Mouse (Mus musculus) liver, embryonic 12.5 days (tissue): Measurements from ENCODE around the gene Ptprj. TPM values are rescaled to one million over a fixed set of nuclear protein-coding genes. Genes with fewer than 3 reads are reported as not detected.
A peak's percentile ranks its signal among the peaks of the same experiment; 100 is the strongest.

Experiments
- ATAC-seq: fragments of 200-750 bp; cut with Nextera tagmentation; 2 replicates; pipeline ENCODE4 v1.8.0; 2017; ENCODE audit warnings: moderate number of reproducible peaks, mild to moderate bottlenecking, moderate library complexity
- H3K27ac ChIP-seq: fragments of 300-500 bp; sonication (generic); 2 replicates; pipeline ENCODE4 v1.5.1; 2016; ENCODE audit warnings: mild to moderate bottlenecking
- H3K27me3 ChIP-seq: fragments of 300-500 bp; sonication (generic); replicated peaks from 2 replicates; pipeline ENCODE4 v1.6.1; 2016; ENCODE audit warnings: mild to moderate bottlenecking, moderate library complexity
- H3K36me3 ChIP-seq: fragments of 300-500 bp; sonication (generic); 2 replicates; pipeline ENCODE4 v1.6.1; 2016; ENCODE audit warnings: mild to moderate bottlenecking, moderate library complexity
- H3K4me1 ChIP-seq: fragments of 300-500 bp; sonication (generic); 2 replicates; pipeline ENCODE4 v1.6.1; 2016
- H3K4me2 ChIP-seq: fragments of 300-500 bp; sonication (generic); 2 replicates; pipeline ENCODE4 v1.6.1; 2016; ENCODE audit warnings: mild to moderate bottlenecking, moderate library complexity
- H3K4me3 ChIP-seq: fragments of 300-500 bp; sonication (generic); 2 replicates; pipeline ENCODE4 v1.5.1; 2016; ENCODE audit warnings: mild to moderate bottlenecking, moderate library complexity
- H3K9ac ChIP-seq: fragments of 300-500 bp; sonication (generic); 2 replicates; pipeline ENCODE4 v1.6.1; 2016; ENCODE audit warnings: mild to moderate bottlenecking, moderate library complexity
- H3K9me3 ChIP-seq: fragments of 300-500 bp; sonication (generic); replicated peaks from 2 replicates; pipeline ENCODE4 v1.6.1; 2016; ENCODE audit warnings: mild to moderate bottlenecking, moderate library complexity
- WGBS: fragments of 180-500 bp; shearing (Covaris S2); methylation state at CpG from one replicate; pipeline ENCODE4 v1.1.7; 2016; ENCODE audit not compliant: insufficient replicate concordance; 5-methylcytosine and 5-hydroxymethylcytosine counted together
- polyA plus RNA-seq: library from polyadenylated mRNA; unstranded; fragments of >200 nt; fragmentation: Nextera tagmentation; extraction: Ambion mirVana; gene quantifications from 2 replicates; pipeline ENCODE4 v1.2.1, GENCODE M21; 2016

The Ptprj gene
- polyA plus RNA-seq, 1 experiment from 2014 or later: 3.0 TPM

- Histone ChIP-seq H3K9ac (no peak overlapping the region), H3K4me1 (no peaks in the 10 kb centered on the region), H3K27ac (no peak overlapping the region), H3K9me3 (0 out of 2 replicates have a peak, but pooled peaks cover 1% of the 10 kb centered on the region), H3K4me2 (no peak overlapping the region), H3K36me3 (no peaks in the 10 kb centered on the region), H3K27me3 (peaks cover 12% of the 10 kb centered on the region; the same call in 1 of the 2 replicates), H3K4me3 (no peak overlapping the region)
- ATAC-seq: no peak
- WGBS: 54% methylated on average over 1 of the region's 1 CpGs
Observed at GRCm38 (mm10) chr2:90588141-90588540, 7.7 kb upstream of the Ptprj start.

GRCm38 (mm10) chr2:90584506-90584905 is 4.1 kb upstream of the Ptprj start:
- peaks cover 8% of the 10 kb centered on the region; the same call in 1 of the 2 replicates for H3K27me3 ChIP-seq
- no peak overlapping the region for H3K4me3 ChIP-seq
- no peak for ATAC-seq
- WGBS: 47% methylated on average over 4 of the region's 4 CpGs
- H3K4me1 ChIP-seq: peaks cover 18% of the 10 kb centered on the region
- no peak overlapping the region for H3K9ac ChIP-seq
- H3K27ac ChIP-seq: no peak overlapping the region
- H3K4me2 ChIP-seq: no peak overlapping the region
- H3K9me3 ChIP-seq: no peaks in the 10 kb centered on the region
- no peaks in the 10 kb centered on the region for H3K36me3 ChIP-seq

GRCm38 (mm10) chr2:90583628-90584131 is 3.2 kb upstream of the Ptprj start:
- no peak overlapping the region for H3K4me2 ChIP-seq
- no peak overlapping the region for H3K9ac ChIP-seq
- peaks cover 26% of the 10 kb centered on the region for H3K4me1 ChIP-seq
- H3K9me3 ChIP-seq: no peaks in the 10 kb centered on the region
- H3K27ac ChIP-seq: no peak overlapping the region
- no peaks in the 10 kb centered on the region for H3K36me3 ChIP-seq
- H3K27me3 ChIP-seq: peaks cover 8% of the 10 kb centered on the region; the same call in 1 of the 2 replicates
- 44% methylated on average over 5 of the region's 5 CpGs for WGBS
- no peak overlapping the region for H3K4me3 ChIP-seq
- ATAC-seq: no peak

- H3K4me2 ChIP-seq: no peak overlapping the region
- H3K9ac ChIP-seq: no peak overlapping the region
- peaks cover 33% of the 10 kb centered on the region for H3K4me1 ChIP-seq
- no peak overlapping the region for H3K27ac ChIP-seq
- H3K27me3 ChIP-seq: peaks cover 8% of the 10 kb centered on the region; the same call in 1 of the 2 replicates
- H3K9me3 ChIP-seq: no peaks in the 10 kb centered on the region
- 48% methylated on average over 2 of the region's 2 CpGs for WGBS
- no peak overlapping the region for H3K4me3 ChIP-seq
- no peak for ATAC-seq
- H3K36me3 ChIP-seq: no peaks in the 10 kb centered on the region
Observed at GRCm38 (mm10) chr2:90582814-90583213, 2.4 kb upstream of the Ptprj start.

- WGBS: 62% methylated on average over 4 of the region's 4 CpGs
- Histone ChIP-seq H3K4me3 (no peak overlapping the region), H3K27me3 (peaks cover 8% of the 10 kb centered on the region; the same call in 1 of the 2 replicates), H3K4me1 (peaks cover 38% of the 10 kb centered on the region), H3K4me2 (no peak overlapping the region), H3K9me3 (no peaks in the 10 kb centered on the region), H3K36me3 (no peaks in the 10 kb centered on the region), H3K9ac (no peak overlapping the region), H3K27ac (no peak overlapping the region)
- no peak for ATAC-seq
Observed at GRCm38 (mm10) chr2:90582311-90582710, 1.9 kb upstream of the Ptprj start.

- WGBS: 40% methylated on average over 1 of the region's 1 CpGs
- no peak for ATAC-seq
- H3K4me3 ChIP-seq: no peak overlapping the region
- H3K36me3 ChIP-seq: no peaks in the 10 kb centered on the region
- H3K9ac ChIP-seq: no peak overlapping the region
- no peak overlapping the region for H3K27ac ChIP-seq
- no peaks in the 10 kb centered on the region for H3K9me3 ChIP-seq
- peaks cover 8% of the 10 kb centered on the region; the same call in 1 of the 2 replicates for H3K27me3 ChIP-seq
- H3K4me1 ChIP-seq: peaks cover 42% of the 10 kb centered on the region
- no peak overlapping the region for H3K4me2 ChIP-seq
Observed at GRCm38 (mm10) chr2:90581796-90582125, 1.3 kb upstream of the Ptprj start.

- peak; percentile 33 for ATAC-seq
- Histone ChIP-seq H3K4me2 (peak overlapping the region; percentile 100), H3K27ac (peak overlapping the region; percentile 83), H3K9me3 (no peaks in the 10 kb centered on the region), H3K4me1 (peaks cover 47% of the 10 kb centered on the region), H3K36me3 (no peaks in the 10 kb centered on the region), H3K9ac (peak overlapping the region; percentile 93), H3K4me3 (peak overlapping the region; percentile 81), H3K27me3 (peaks cover 8% of the 10 kb centered on the region; the same call in 1 of the 2 replicates)
- WGBS: 7% methylated on average over 11 of the region's 11 CpGs
Observed at GRCm38 (mm10) chr2:90581006-90581795, 754 bp upstream of the Ptprj start.

- H3K9ac ChIP-seq: peak overlapping the region; percentile 93
- H3K4me3 ChIP-seq: peak overlapping the region; percentile 81
- H3K4me2 ChIP-seq: peak overlapping the region; percentile 100
- under 1% methylated on average over 43 of the region's 44 CpGs for WGBS
- peaks cover 61% of the 10 kb centered on the region for H3K4me1 ChIP-seq
- ATAC-seq: peak; percentile 60
- no peaks in the 10 kb centered on the region for H3K36me3 ChIP-seq
- H3K27me3 ChIP-seq: peaks cover 6% of the 10 kb centered on the region; the same call in 1 of the 2 replicates
- no peaks in the 10 kb centered on the region for H3K9me3 ChIP-seq
- H3K27ac ChIP-seq: peak overlapping the region; percentile 83
Observed at GRCm38 (mm10) chr2:90579728-90580235, 665 bp downstream of the Ptprj start.

- peak overlapping the region; percentile 81 for H3K4me3 ChIP-seq
- H3K36me3 ChIP-seq: no peaks in the 10 kb centered on the region
- peak overlapping the region; percentile 83 for H3K27ac ChIP-seq
- peak overlapping the region; percentile 100 for H3K4me2 ChIP-seq
- H3K9me3 ChIP-seq: no peaks in the 10 kb centered on the region
- H3K4me1 ChIP-seq: peaks cover 67% of the 10 kb centered on the region
- 3% methylated on average over 23 of the region's 23 CpGs for WGBS
- peak overlapping the region; percentile 93 for H3K9ac ChIP-seq
- H3K27me3 ChIP-seq: no peaks in the 10 kb centered on the region; the same call in 1 of the 2 replicates
- ATAC-seq: peak; percentile 4; the same call in 1 of the 2 replicates
Observed at GRCm38 (mm10) chr2:90579038-90579727, 1.3 kb downstream of the Ptprj start.

GRCm38 (mm10) chr2:90577451-90578279 is 2.8 kb downstream of the Ptprj start:
- Histone ChIP-seq H3K9me3 (no peaks in the 10 kb centered on the region), H3K4me2 (peak overlapping the region; percentile 100), H3K4me1 (peaks cover 81% of the 10 kb centered on the region), H3K36me3 (no peaks in the 10 kb centered on the region), H3K4me3 (no peak overlapping the region), H3K27ac (peak overlapping the region; percentile 55; the same call in 1 of the 2 replicates), H3K27me3 (no peaks in the 10 kb centered on the region), H3K9ac (no peak overlapping the region)
- ATAC-seq: no peak
- WGBS: 63% methylated on average over 7 of the region's 7 CpGs

- H3K9me3 ChIP-seq: no peaks in the 10 kb centered on the region
- H3K4me1 ChIP-seq: peaks cover 88% of the 10 kb centered on the region
- ATAC-seq: no peak
- H3K4me2 ChIP-seq: no peak overlapping the region
- H3K27me3 ChIP-seq: no peaks in the 10 kb centered on the region
- H3K36me3 ChIP-seq: no peaks in the 10 kb centered on the region
- no peak overlapping the region for H3K4me3 ChIP-seq
- no peak overlapping the region for H3K9ac ChIP-seq
- 0 out of 2 replicates have a peak overlapping the region, but pooled peaks have one; percentile 55 for H3K27ac ChIP-seq
- 66% methylated on average over 1 of the region's 1 CpGs for WGBS
Observed at GRCm38 (mm10) chr2:90576936-90577335, 3.5 kb downstream of the Ptprj start.
